ENCODE assay signal across 26 mouse cellular contexts in genomic region chr19:37088043-37088748, GRCm38 (mm10).
DNase-seq lines count a peak whose midpoint lies in the region; ATAC-seq and TF ChIP-seq lines count a peak whose summit lies in the region.
"Had no signal": no experiment of that assay in that cellular context is flagged by ENCODE, and none has a peak within 500 bp of the region (broad histone marks: within the 10 kb centered on the region; RNA-seq: fewer than 3 reads in every experiment).

No protein-coding gene starts in this region.

- TF ChIP-seq POLR2A in MEL (IDR thresholded peaks at IDR 0.05; ENCODE audit: control insufficient read depth in 1 of 2, insufficient read depth in 1 of 2, low read depth in 1 of 2, low read length in 2 of 2, poor library complexity in 1 of 2), result no peak

- H3K36me3 ChIP-seq in heart, embryonic 13.5 days, result peaks cover 14% of the 10 kb centered on the region
- peaks cover 0 to 7% of the 10 kb centered on the region in 2 experiments; a peak in 2 of 4 replicates for H3K36me3 ChIP-seq in MEL (ENCODE audit: control insufficient read depth in 1 of 2, insufficient read depth in 2 of 2, low read length in 2 of 2)
- H3K36me3 ChIP-seq in hindbrain, embryonic 13.5 days, result peaks cover 8% of the 10 kb centered on the region; the same call in 1 of the 2 replicates
- H3K36me3 ChIP-seq in midbrain, embryonic 13.5 days, result 0 out of 2 replicates have a peak, but pooled peaks cover 3% of the 10 kb centered on the region
- H3K36me3 ChIP-seq: forebrain, embryonic 10.5 days; heart, embryonic 15.5 days had no signal

- DNase-seq in heart, postnatal 4 days, result no peak
- no peak for DNase-seq in layer of hippocampus, adult 2 months (ENCODE audit: low spot score in 2 of 2)
- no peak for DNase-seq in layer of hippocampus, adult 9-10 months (ENCODE audit: low spot score)
- DNase-seq in A20 (ENCODE audit: low read depth, low spot score) (peak; percentile 28), MEL (ENCODE audit: low read depth, low spot score) (peak; percentile 86)
- DNase-seq: adrenal gland, adult 8-10 months; adrenal gland, postnatal 25 days; cerebellum, adult 11-12 months; cerebellum, adult 8-10 months; cerebellum, postnatal 10 days; cerebellum, postnatal 36 days; gastrocnemius, postnatal 14 days; heart, adult 2 months; heart, postnatal 36 days; kidney, adult 2 months had no signal

- H3K4me1 ChIP-seq in heart, embryonic 13.5 days, result peaks cover 34% of the 10 kb centered on the region
- H3K4me1 ChIP-seq in MEL (ENCODE audit: control insufficient read depth in 1 of 2, insufficient read depth in 2 of 2, low read length in 2 of 2), result peaks cover 0 to 4% of the 10 kb centered on the region in 2 experiments; a peak in 1 of 4 replicates
- peaks cover 14% of the 10 kb centered on the region for H3K4me1 ChIP-seq in hindbrain, embryonic 13.5 days (replicated peaks)
- H3K4me1 ChIP-seq in midbrain, embryonic 13.5 days (replicated peaks), result peaks cover 13% of the 10 kb centered on the region

- H3K4me2 ChIP-seq in heart, embryonic 13.5 days, result no peak overlapping the region
- no peak overlapping the region for H3K4me2 ChIP-seq in hindbrain, embryonic 13.5 days
- no peak overlapping the region for H3K4me2 ChIP-seq in midbrain, embryonic 13.5 days (replicated peaks)
- H3K4me2 ChIP-seq: forebrain, embryonic 13.5 days; heart, embryonic 11.5 days; heart, embryonic 15.5 days; hindbrain, embryonic 15.5 days had no signal

- 61% methylated on average over 8 of the region's 8 CpGs for WGBS in heart, embryonic 13.5 days
- WGBS in hindbrain, embryonic 13.5 days, result 89% methylated on average over 8 of the region's 8 CpGs
- WGBS in midbrain, embryonic 13.5 days, result 92% methylated on average over 8 of the region's 8 CpGs

- no peak for TF ChIP-seq CTCF in layer of hippocampus, adult 2 months (conservative IDR thresholded peaks at IDR 0.05)
- no peak for TF ChIP-seq CTCF in MEL (IDR thresholded peaks at IDR 0.05 in 2 of 3, conservative IDR thresholded peaks at IDR 0.05 in 1 of 3; ENCODE audit: control insufficient read depth in 1 of 3, insufficient read depth in 1 of 3, low read depth in 2 of 3, low read length in 3 of 3, poor library complexity in 1 of 3, severe bottlenecking in 1 of 3)

- no peak overlapping the region for H3K9ac ChIP-seq in heart, embryonic 13.5 days
- peak overlapping the region; percentile 31 for H3K9ac ChIP-seq in MEL (ENCODE audit: control insufficient read depth, low read depth, low read length, poor library complexity, severe bottlenecking)
- no peak overlapping the region for H3K9ac ChIP-seq in hindbrain, embryonic 13.5 days
- no peak overlapping the region for H3K9ac ChIP-seq in midbrain, embryonic 13.5 days (replicated peaks)
- H3K9ac ChIP-seq: forebrain, embryonic 13.5 days; heart, embryonic 15.5 days; hindbrain, embryonic 15.5 days had no signal

- no peaks in the 10 kb centered on the region for H3K27me3 ChIP-seq in heart, embryonic 13.5 days (replicated peaks)
- no peaks in the 10 kb centered on the region for H3K27me3 ChIP-seq in MEL (ENCODE audit: control insufficient read depth in 1 of 2, insufficient read depth in 2 of 2, low read length in 2 of 2)
- H3K27me3 ChIP-seq in hindbrain, embryonic 13.5 days, result no peaks in the 10 kb centered on the region
- H3K27me3 ChIP-seq in midbrain, embryonic 13.5 days, result no peaks in the 10 kb centered on the region
- H3K27me3 ChIP-seq: forebrain, embryonic 13.5 days; heart, embryonic 15.5 days; hindbrain, embryonic 15.5 days had no signal

- no peak overlapping the region for H3K4me3 ChIP-seq in heart, embryonic 13.5 days
- H3K4me3 ChIP-seq in layer of hippocampus, adult 2 months, result no peak overlapping the region
- peak overlapping the region; percentile 2 to 13; a peak in 1 of 4 replicates for H3K4me3 ChIP-seq in MEL (ENCODE audit: control insufficient read depth in 1 of 2, insufficient read depth in 1 of 2, low read depth in 2 of 2, low read length in 2 of 2)
- no peak overlapping the region for H3K4me3 ChIP-seq in hindbrain, embryonic 13.5 days
- no peak overlapping the region for H3K4me3 ChIP-seq in midbrain, embryonic 13.5 days (replicated peaks)
- H3K4me3 ChIP-seq: forebrain, embryonic 10.5 days; forebrain, embryonic 13.5 days; heart, adult 2 months; heart, embryonic 15.5 days; hindbrain, embryonic 15.5 days had no signal

- 0 out of 4 replicates have a peak, but pooled peaks of 1 of the 2 experiments have one; percentile 18 for TF ChIP-seq EP300 in MEL (IDR thresholded peaks at IDR 0.05; ENCODE audit: low read depth in 1 of 2, low read length in 2 of 2)

- H3K27ac ChIP-seq in heart, embryonic 13.5 days (replicated peaks), result peak overlapping the region; percentile 36; the same call in 1 of the 2 replicates
- peak overlapping the region; percentile 52 for H3K27ac ChIP-seq in layer of hippocampus, adult 2 months
- peak overlapping the region; percentile 29; the same call in 1 of the 2 replicates for H3K27ac ChIP-seq in MEL (ENCODE audit: control insufficient read depth, low read depth, low read length)
- no peak overlapping the region for H3K27ac ChIP-seq in hindbrain, embryonic 13.5 days
- H3K27ac ChIP-seq in midbrain, embryonic 13.5 days, result no peak overlapping the region
- H3K27ac ChIP-seq: forebrain, embryonic 10.5 days; forebrain, embryonic 13.5 days; heart, adult 2 months; heart, embryonic 15.5 days; hindbrain, embryonic 15.5 days had no signal

- ATAC-seq in heart, embryonic 13.5 days (ENCODE audit: extremely low read depth, insufficient number of reproducible peaks, low FRiP score, low TSS enrichment), result no peak
- no peak for ATAC-seq in hindbrain, embryonic 13.5 days (ENCODE audit: low FRiP score)
- ATAC-seq in midbrain, embryonic 13.5 days, result no peak
- ATAC-seq: CD4-positive, CD25-positive, alpha-beta regulatory T cell, adult 4 months; forebrain, embryonic 13.5 days; forebrain, embryonic 16.5 days; intestine, postnatal 0 days had no signal

- no peak for TF ChIP-seq RAD21 in MEL (IDR thresholded peaks at IDR 0.05; ENCODE audit: low read depth, low read length)

- no peaks in the 10 kb centered on the region for H3K79me2 ChIP-seq in MEL (ENCODE audit: control insufficient read depth, insufficient read depth, low read length, poor library complexity)

- no peaks in the 10 kb centered on the region for H3K9me3 ChIP-seq in heart, embryonic 13.5 days
- H3K9me3 ChIP-seq in MEL (replicated peaks; ENCODE audit: insufficient read depth, low read length), result no peaks in the 10 kb centered on the region
- H3K9me3 ChIP-seq in hindbrain, embryonic 13.5 days, result no peaks in the 10 kb centered on the region
- no peaks in the 10 kb centered on the region for H3K9me3 ChIP-seq in midbrain, embryonic 13.5 days
- H3K9me3 ChIP-seq: forebrain, embryonic 10.5 days; forebrain, embryonic 13.5 days; heart, embryonic 15.5 days; hindbrain, embryonic 15.5 days had no signal

TF ChIP-seq in MEL, 35 proteins besides CTCF, POLR2A, EP300 and RAD21:
- TF ChIP-seq CHD2 (IDR thresholded peaks at IDR 0.05; ENCODE audit: low read length), result no peak
- 0 out of 2 replicates have a peak, but pooled peaks have one; percentile 23 for TF ChIP-seq SIN3A (IDR thresholded peaks at IDR 0.05; ENCODE audit: low read length)
- TF ChIP-seq KAT2A (conservative IDR thresholded peaks at IDR 0.05; ENCODE audit: low read depth, low read length), result no peak
- TF ChIP-seq GABPA (IDR thresholded peaks at IDR 0.05; ENCODE audit: low read depth, low read length), result no peak
- no peak for TF ChIP-seq MAFK (IDR thresholded peaks at IDR 0.05; ENCODE audit: borderline replicate concordance, low read depth, low read length)
- no peak for TF ChIP-seq USF2 (IDR thresholded peaks at IDR 0.05; ENCODE audit: borderline replicate concordance in 1 of 2, insufficient read depth in 1 of 2, low read depth in 1 of 2, low read length in 2 of 2)
- no peak for TF ChIP-seq NELFE (IDR thresholded peaks at IDR 0.05; ENCODE audit: low read depth, low read length)
- no peak for TF ChIP-seq TCF12 (IDR thresholded peaks at IDR 0.05; ENCODE audit: low read depth, low read length)
- peak; percentile 55; the same call in 1 of the 2 replicates for TF ChIP-seq MAX (IDR thresholded peaks at IDR 0.05; ENCODE audit: low read length)
- no peak for TF ChIP-seq ZC3H11A (IDR thresholded peaks at IDR 0.05; ENCODE audit: low read depth, low read length)
- TF ChIP-seq ZNF384 (IDR thresholded peaks at IDR 0.05; ENCODE audit: low read depth, low read length), result no peak
- no peak for TF ChIP-seq MAZ (IDR thresholded peaks at IDR 0.05; ENCODE audit: low read depth, low read length)
- no peak for TF ChIP-seq MEF2A (IDR thresholded peaks at IDR 0.05; ENCODE audit: extremely low read depth, insufficient replicate concordance, low read depth, low read length, poor library complexity, severe bottlenecking)
- peak; percentile 37; the same call in 1 of the 2 replicates for TF ChIP-seq GATA1 (IDR thresholded peaks at IDR 0.05; ENCODE audit: low read depth, low read length)
- no peak for TF ChIP-seq HCFC1 (IDR thresholded peaks at IDR 0.05; ENCODE audit: low read depth, low read length)
TF ChIP-seq in MEL: peak in this region for 3.

Comparison
In these comparisons a context has a peak if more than half of its experiments do, and no peak if none do; other contexts are left out.
1. H3K27ac ChIP-seq: peak in heart, embryonic 13.5 days (single experiment), layer of hippocampus, adult 2 months (single experiment) and MEL (single experiment); none in hindbrain, embryonic 13.5 days (single experiment) and midbrain, embryonic 13.5 days (single experiment).
2. H3K4me3 ChIP-seq: peak in MEL (2 of 2); none in heart, embryonic 13.5 days (single experiment), layer of hippocampus, adult 2 months (single experiment), hindbrain, embryonic 13.5 days (single experiment) and midbrain, embryonic 13.5 days (single experiment).
3. DNase-seq: peak in A20 (single experiment) and MEL (single experiment); none in heart, postnatal 4 days (single experiment), layer of hippocampus, adult 2 months (0 of 2) and layer of hippocampus, adult 9-10 months (single experiment).